ENCODE assay signal across 7 mouse cellular contexts in the genomic region with DNA sequence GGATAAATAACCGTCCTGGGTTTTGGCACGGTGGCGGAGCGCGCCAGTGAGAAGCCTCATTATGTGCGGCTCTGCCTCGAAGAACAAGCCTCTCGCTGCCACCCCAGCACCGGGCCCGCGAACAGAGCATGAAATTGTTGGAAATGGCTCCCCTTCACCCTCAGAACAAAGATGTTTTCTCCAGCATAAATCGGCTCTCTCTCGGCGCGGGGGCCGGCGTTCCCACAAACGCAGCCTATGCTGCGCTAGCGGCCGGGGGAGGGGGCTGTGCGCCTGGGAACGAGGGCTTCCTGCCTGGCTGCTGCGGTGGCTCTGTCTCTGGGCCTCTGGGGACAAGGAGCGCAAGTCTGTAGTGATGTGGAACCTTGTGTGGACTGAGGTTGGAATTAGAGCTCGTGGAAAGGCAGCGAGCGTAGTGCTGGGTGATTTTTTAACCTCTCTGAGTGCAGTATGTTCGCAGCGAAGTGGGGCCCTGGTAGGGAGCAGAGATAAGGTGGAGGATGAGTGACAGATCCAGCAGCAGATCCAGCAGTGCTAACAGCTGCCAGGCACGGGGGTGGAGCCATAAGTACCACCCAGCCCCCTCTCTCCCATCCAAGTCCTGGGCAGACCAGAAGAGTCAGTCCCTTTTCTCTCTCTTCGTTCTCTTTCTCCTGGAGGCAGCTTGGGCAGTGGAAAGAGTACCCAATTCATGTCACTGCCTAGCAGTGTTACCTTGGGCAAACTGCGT.
DNase-seq lines count a peak whose midpoint lies in the region; TF ChIP-seq lines count a peak whose summit lies in the region.

No protein-coding gene starts in this region.

- peaks cover 38% of the 10 kb centered on the region for H3K27me3 ChIP-seq in hindbrain, embryonic 10.5 days (ENCODE audit: insufficient read depth, poor library complexity, severe bottlenecking)
- no peaks in the 10 kb centered on the region for H3K27me3 ChIP-seq in thymus, adult 2 months (ENCODE audit: control insufficient read depth, insufficient read depth, low read length)

- intact Hi-C loops in left cerebral cortex, postnatal 4 days (cut with DNase I) = no loop called here

- no peaks in the 10 kb centered on the region for H3K36me3 ChIP-seq in hindbrain, embryonic 10.5 days
- H3K36me3 ChIP-seq in thymus, adult 2 months (ENCODE audit: control insufficient read depth, insufficient read depth, low read length) = no peaks in the 10 kb centered on the region

- peaks cover 10% of the 10 kb centered on the region for H3K4me1 ChIP-seq in cortical plate, adult 2 months (ENCODE audit: control insufficient read depth, insufficient read depth, low read length)
- H3K4me1 ChIP-seq in hindbrain, embryonic 10.5 days (replicated peaks) = peaks cover 27% of the 10 kb centered on the region
- H3K4me1 ChIP-seq in thymus, adult 2 months (replicated peaks; ENCODE audit: control insufficient read depth, insufficient read depth, low read length) = no peaks in the 10 kb centered on the region; the same call in 1 of the 2 replicates

- 5% methylated on average over 33 of the region's 33 CpGs for WGBS in hindbrain, embryonic 10.5 days
- WGBS in thymus, adult 2 months = 17% methylated on average over 33 of the region's 33 CpGs

- H3K9me3 ChIP-seq in hindbrain, embryonic 10.5 days = no peaks in the 10 kb centered on the region

- no peak for TF ChIP-seq CTCF in cortical plate, adult 2 months (IDR thresholded peaks at IDR 0.05; ENCODE audit: extremely low read depth, insufficient read depth, low read length)
- no peak for TF ChIP-seq CTCF in thymus, adult 2 months (IDR thresholded peaks at IDR 0.05; ENCODE audit: borderline replicate concordance, control insufficient read depth, extremely low read depth, insufficient read depth, low read length, poor library complexity)

- 0 out of 2 replicates have a peak, but pooled peaks have one; percentile 6 for TF ChIP-seq POLR2A in cortical plate, adult 2 months (IDR thresholded peaks at IDR 0.05; ENCODE audit: extremely low read depth, insufficient read depth, low read length)
- no peak for TF ChIP-seq POLR2A in thymus, adult 2 months (IDR thresholded peaks at IDR 0.05; ENCODE audit: control insufficient read depth, extremely low read depth, insufficient read depth, low read length, poor library complexity)

- peak; percentile 47 for DNase-seq in Muller cell, postnatal 12 days (ENCODE audit: inconsistent ontology term)
- DNase-seq in hindbrain, embryonic 10.5 days (ENCODE audit: low spot score) = peak; percentile 66
- peak; percentile 66 for DNase-seq in left cerebral cortex, postnatal 4 days
- peak; percentile 56 for DNase-seq in retina, embryonic 14.5 days (ENCODE audit: low spot score)
- DNase-seq in urinary bladder, adult 2 months (ENCODE audit: low spot score) = no peak
- no peak for DNase-seq in thymus, adult 2 months

- peak overlapping the region; percentile 38 for H3K27ac ChIP-seq in cortical plate, adult 2 months (ENCODE audit: insufficient read depth, low read length)
- peak overlapping the region; percentile 79 for H3K27ac ChIP-seq in hindbrain, embryonic 10.5 days
- no peak overlapping the region for H3K27ac ChIP-seq in thymus, adult 2 months (ENCODE audit: control insufficient read depth, insufficient read depth, low read length)

- no peak overlapping the region for H3K4me3 ChIP-seq in cortical plate, adult 2 months (ENCODE audit: insufficient read depth, low read length)
- H3K4me3 ChIP-seq in hindbrain, embryonic 10.5 days = peak overlapping the region; percentile 51
- no peak overlapping the region for H3K4me3 ChIP-seq in thymus, adult 2 months (ENCODE audit: control insufficient read depth, insufficient read depth, low read length)

Comparison
In these comparisons a context has a peak if more than half of its experiments do, and no peak if none do; other contexts are left out.
1. DNase-seq: peak in Muller cell, postnatal 12 days (single experiment), hindbrain, embryonic 10.5 days (single experiment), left cerebral cortex, postnatal 4 days (single experiment) and retina, embryonic 14.5 days (single experiment); none in urinary bladder, adult 2 months (single experiment) and thymus, adult 2 months (single experiment).